Mouse (Mus musculus) heart, postnatal 0 days (tissue): ENCODE measurements around the gene Tmtc1. TPM values are rescaled to one million over a fixed set of nuclear protein-coding genes. Genes with fewer than 3 reads are reported as not detected.

Source experiments
- ATAC-seq: fragments of 200-750 bp; cut with Nextera tagmentation; 2 replicates; pipeline ENCODE4 v1.8.0; 2017; ENCODE audit warnings: low read depth, moderate number of reproducible peaks, moderate library complexity; ENCODE audit not compliant: insufficient read depth
- DNase-seq: peaks from one replicate; pipeline ENCODE4 v3.0.0-alpha.2; 2016; ENCODE audit warnings: low spot score
- H3K27ac ChIP-seq: fragments of 300-500 bp; sonication (generic); 2 replicates; pipeline ENCODE4 v1.5.1; 2014; ENCODE audit warnings: low read depth, mild to moderate bottlenecking
- H3K27me3 ChIP-seq: fragments of 300-500 bp; sonication (generic); 2 replicates; pipeline ENCODE4 v1.6.1; 2014; ENCODE audit warnings: low read length, mixed read lengths; ENCODE audit not compliant: control insufficient read depth, insufficient read depth
- H3K36me3 ChIP-seq: fragments of 300-500 bp; sonication (generic); replicated peaks from 2 replicates; pipeline ENCODE4 v1.6.1; 2014; ENCODE audit warnings: low read length, mixed read lengths; ENCODE audit not compliant: control insufficient read depth, insufficient read depth
- H3K4me1 ChIP-seq: fragments of 300-500 bp; sonication (generic); 2 replicates; pipeline ENCODE4 v1.6.1; 2014; ENCODE audit warnings: antibody characterized with exemption; ENCODE audit not compliant: control insufficient read depth, insufficient read depth
- H3K4me2 ChIP-seq: fragments of 300-500 bp; sonication (generic); 2 replicates; pipeline ENCODE4 v1.6.1; 2014; ENCODE audit warnings: low read depth, mild to moderate bottlenecking, low read length, moderate library complexity
- H3K4me3 ChIP-seq: fragments of 300-500 bp; sonication (generic); 2 replicates; pipeline ENCODE4 v1.5.1; 2014; ENCODE audit warnings: low read depth, low read length
- H3K9ac ChIP-seq: fragments of 300-500 bp; sonication (generic); replicated peaks from 2 replicates; pipeline ENCODE4 v1.6.1; 2014; ENCODE audit warnings: low read depth, low read length, mixed read lengths
- H3K9me3 ChIP-seq: fragments of 300-500 bp; sonication (generic); replicated peaks from 2 replicates; pipeline ENCODE4 v1.6.1; 2016; ENCODE audit warnings: low read length; ENCODE audit not compliant: control insufficient read depth
- CTCF ChIP-seq: IDR thresholded peaks from 2 replicates; pipeline ENCODE4 v1.5.1; 2016; ENCODE audit warnings: antibody characterized with exemption, control low read depth, low read depth
- EP300 ChIP-seq: IDR thresholded peaks from 2 replicates; pipeline ENCODE4 v1.6.1; 2016; ENCODE audit warnings: antibody characterized with exemption, low read depth
- WGBS: fragments of 180-500 bp; shearing (Covaris S2); extraction: QIAGEN DNeasy Blood & Tissue Kit; methylation state at CpG from one replicate; pipeline ENCODE4 v1.1.7; 2014; 5-methylcytosine and 5-hydroxymethylcytosine counted together
- polyA plus RNA-seq: library from polyadenylated mRNA; unstranded; fragments of >200 nt; fragmentation: Nextera tagmentation; extraction: Ambion mirVana; gene quantifications from 2 replicates; pipeline ENCODE4 v1.2.1, GENCODE M21; 2015
- total RNA-seq: library from RNA; depleted of rRNA; stranded (reverse); fragments of >200 nt; gene quantifications from 2 replicates; pipeline ENCODE4 v1.2.3, GENCODE M21; 2014; ENCODE audit warnings: low replicate concordance

Gene Tmtc1
- total and polyA plus RNA-seq, 2 experiments from 2014 or later = 2.5 to 28.9 TPM

DNA sequence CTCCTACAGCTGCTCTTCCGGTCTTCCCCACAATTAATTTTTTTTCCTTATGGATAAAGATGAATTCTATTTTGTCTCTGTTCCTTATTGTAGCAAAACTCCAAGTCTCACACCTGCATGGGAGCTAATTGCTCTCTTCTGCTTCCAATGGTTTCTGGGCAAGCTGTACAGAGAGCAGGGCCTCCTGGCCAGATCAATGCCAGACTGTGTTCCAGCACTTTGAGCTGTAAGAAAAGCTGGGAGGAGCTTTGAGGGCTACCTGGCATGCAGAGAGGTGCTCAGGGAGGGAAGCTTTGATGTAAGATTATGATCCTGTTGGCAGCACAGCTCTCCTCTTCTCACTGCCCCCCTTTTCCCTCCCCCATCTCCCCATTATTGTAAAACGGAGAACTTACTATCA is 10.6 kb upstream of the Tmtc1 start:
- no peak overlapping the region for H3K27ac ChIP-seq
- no peaks in the 10 kb centered on the region for H3K27me3 ChIP-seq
- WGBS = 71% methylated on average over 2 of the region's 2 CpGs
- H3K4me2 ChIP-seq = no peak overlapping the region
- H3K9ac ChIP-seq = no peak overlapping the region
- DNase-seq (no peak), ATAC-seq (no peak)
- H3K9me3 ChIP-seq = peaks cover 13% of the 10 kb centered on the region
- no peak overlapping the region for H3K4me3 ChIP-seq
- no peaks in the 10 kb centered on the region for H3K4me1 ChIP-seq
- H3K36me3 ChIP-seq = no peaks in the 10 kb centered on the region
- TF ChIP-seq EP300 (no peak), CTCF (no peak)

DNA sequence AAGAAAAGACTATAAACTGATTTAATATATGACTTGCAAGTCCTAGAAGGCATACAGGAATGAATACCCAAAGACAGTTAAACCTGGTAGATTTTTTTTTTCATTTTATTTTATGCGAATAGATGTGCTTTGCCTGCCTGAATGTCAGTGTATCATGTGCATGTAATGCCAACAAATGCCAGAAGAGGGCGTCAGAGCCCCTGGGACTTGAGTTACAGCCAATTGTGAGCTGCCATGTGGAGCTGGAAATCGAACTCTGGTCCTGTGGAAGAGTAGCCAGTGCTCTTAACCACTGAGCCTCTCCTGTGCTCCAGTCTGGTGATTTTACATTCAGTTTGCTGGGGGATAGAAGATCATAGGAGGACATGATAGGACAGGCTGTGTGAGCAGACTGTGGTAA is 4.0 kb upstream of the Tmtc1 start:
- 0 out of 2 replicates have a peak, but pooled peaks cover 9% of the 10 kb centered on the region for H3K9me3 ChIP-seq
- no peaks in the 10 kb centered on the region for H3K36me3 ChIP-seq
- no peak overlapping the region for H3K4me2 ChIP-seq
- H3K4me1 ChIP-seq = no peaks in the 10 kb centered on the region
- ATAC-seq (no peak), DNase-seq (no peak)
- 62% methylated on average over 3 of the region's 3 CpGs for WGBS
- no peak overlapping the region for H3K9ac ChIP-seq
- TF ChIP-seq EP300 (no peak), CTCF (no peak)
- H3K4me3 ChIP-seq = no peak overlapping the region
- no peak overlapping the region for H3K27ac ChIP-seq
- H3K27me3 ChIP-seq = no peaks in the 10 kb centered on the region

DNA sequence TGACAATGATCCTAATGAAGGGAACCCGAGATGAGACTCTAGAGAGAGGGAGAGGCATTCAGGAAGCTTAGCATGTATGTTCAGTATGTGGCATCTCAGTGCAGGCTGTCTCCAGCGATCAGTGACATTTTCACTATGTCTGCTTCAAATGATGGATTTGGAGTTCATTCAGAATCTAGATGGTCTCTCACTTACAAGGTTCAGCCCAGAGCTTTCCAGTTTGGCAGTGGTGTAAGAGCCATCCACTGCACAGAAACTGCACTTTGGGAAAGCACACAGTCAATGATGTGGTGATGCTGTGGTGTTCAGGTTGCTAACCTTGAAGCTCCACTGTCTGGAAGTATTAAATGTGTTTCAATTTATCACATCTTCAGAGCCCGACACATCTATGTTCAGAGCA is 1.9 kb upstream of the Tmtc1 start:
- H3K27me3 ChIP-seq = no peaks in the 10 kb centered on the region
- H3K36me3 ChIP-seq = no peaks in the 10 kb centered on the region
- H3K27ac ChIP-seq = no peak overlapping the region
- TF ChIP-seq CTCF = no peak
- TF ChIP-seq EP300 = no peak
- no peak overlapping the region for H3K4me3 ChIP-seq
- no peak for DNase-seq
- no peak overlapping the region for H3K4me2 ChIP-seq
- peaks cover 4% of the 10 kb centered on the region; the same call in 1 of the 2 replicates for H3K4me1 ChIP-seq
- 69% methylated on average over 3 of the region's 3 CpGs for WGBS
- no peak overlapping the region for H3K9ac ChIP-seq
- H3K9me3 ChIP-seq = 0 out of 2 replicates have a peak, but pooled peaks cover 6% of the 10 kb centered on the region
- no peak for ATAC-seq

DNA sequence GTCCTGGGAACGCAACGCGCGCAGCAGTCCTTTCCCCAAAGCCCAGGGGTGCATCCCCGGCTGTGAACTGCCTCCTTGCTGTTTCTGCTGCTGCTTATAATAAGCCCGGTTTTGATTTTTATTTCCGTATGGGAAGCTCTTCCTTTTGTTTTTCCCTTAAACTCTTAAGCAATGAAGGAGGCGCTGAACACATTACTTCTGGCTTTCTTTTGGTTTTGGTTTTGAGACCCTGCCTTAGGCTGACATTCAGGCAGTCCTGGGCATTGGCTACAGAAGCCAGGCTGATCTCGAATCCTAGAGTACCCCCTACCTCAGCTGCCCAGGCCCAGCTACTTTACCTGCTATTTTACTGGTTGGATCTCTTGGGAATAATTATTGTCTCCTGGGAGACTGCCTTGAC is 607 bp upstream of the Tmtc1 start:
- ATAC-seq (no peak; the same call in 1 of the 2 replicates), DNase-seq (no peak)
- TF ChIP-seq EP300 (no peak), CTCF (no peak)
- Histone ChIP-seq H3K9me3 (0 out of 2 replicates have a peak, but pooled peaks cover 3% of the 10 kb centered on the region), H3K4me3 (peak overlapping the region; percentile 91), H3K9ac (peak overlapping the region; percentile 76), H3K27ac (no peak overlapping the region), H3K4me1 (peaks cover 4% of the 10 kb centered on the region; the same call in 1 of the 2 replicates), H3K27me3 (no peaks in the 10 kb centered on the region), H3K4me2 (peak overlapping the region; percentile 88), H3K36me3 (no peaks in the 10 kb centered on the region)
- WGBS = 8% methylated on average over 9 of the region's 9 CpGs

DNA sequence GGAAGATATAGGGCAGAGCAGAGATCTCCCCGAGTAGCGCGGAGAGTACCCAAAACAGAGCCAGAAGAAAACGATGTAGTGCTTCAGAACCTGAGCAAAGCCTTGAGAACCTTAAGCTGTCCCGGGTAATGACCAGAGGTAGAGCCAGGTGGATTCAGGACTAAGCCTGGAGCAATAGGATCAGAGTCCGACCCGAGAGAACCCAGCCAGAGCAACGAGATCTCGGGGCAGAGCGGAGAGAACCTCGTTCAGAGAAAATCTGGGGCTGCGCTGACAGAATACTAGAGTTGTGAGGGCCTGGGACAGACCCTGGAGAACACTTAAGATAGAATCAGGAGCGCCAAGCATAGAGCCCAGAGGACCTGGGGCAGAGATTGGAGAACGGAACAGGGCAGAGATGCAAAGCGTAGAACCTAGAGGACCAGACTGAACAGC is 881 bp downstream of the Tmtc1 start:
- no peak overlapping the region for H3K27ac ChIP-seq

More for the DNA sequence above, 881 bp downstream of the Tmtc1 start:
- Histone ChIP-seq H3K4me2 (peak overlapping the region; percentile 88), H3K4me1 (peaks cover 15% of the 10 kb centered on the region), H3K36me3 (no peaks in the 10 kb centered on the region), H3K27me3 (no peaks in the 10 kb centered on the region), H3K9me3 (0 out of 2 replicates have a peak, but pooled peaks cover 2% of the 10 kb centered on the region), H3K4me3 (peak overlapping the region; percentile 91), H3K9ac (peak overlapping the region; percentile 76)
- DNase-seq (no peak), ATAC-seq (peak; percentile 22; the same call in 1 of the 2 replicates)
- 2% methylated on average over 15 of the region's 15 CpGs for WGBS
- TF ChIP-seq EP300 = no peak
- no peak for TF ChIP-seq CTCF
